Mouse (Mus musculus) embryo, embryonic 11 days (tissue): ENCODE results near the gene Hist1h2an.

Source experiments
- DNase-seq: peaks from one replicate; pipeline ENCODE4 v3.0.0-alpha.2; 2015

The Hist1h2an gene

DNA sequence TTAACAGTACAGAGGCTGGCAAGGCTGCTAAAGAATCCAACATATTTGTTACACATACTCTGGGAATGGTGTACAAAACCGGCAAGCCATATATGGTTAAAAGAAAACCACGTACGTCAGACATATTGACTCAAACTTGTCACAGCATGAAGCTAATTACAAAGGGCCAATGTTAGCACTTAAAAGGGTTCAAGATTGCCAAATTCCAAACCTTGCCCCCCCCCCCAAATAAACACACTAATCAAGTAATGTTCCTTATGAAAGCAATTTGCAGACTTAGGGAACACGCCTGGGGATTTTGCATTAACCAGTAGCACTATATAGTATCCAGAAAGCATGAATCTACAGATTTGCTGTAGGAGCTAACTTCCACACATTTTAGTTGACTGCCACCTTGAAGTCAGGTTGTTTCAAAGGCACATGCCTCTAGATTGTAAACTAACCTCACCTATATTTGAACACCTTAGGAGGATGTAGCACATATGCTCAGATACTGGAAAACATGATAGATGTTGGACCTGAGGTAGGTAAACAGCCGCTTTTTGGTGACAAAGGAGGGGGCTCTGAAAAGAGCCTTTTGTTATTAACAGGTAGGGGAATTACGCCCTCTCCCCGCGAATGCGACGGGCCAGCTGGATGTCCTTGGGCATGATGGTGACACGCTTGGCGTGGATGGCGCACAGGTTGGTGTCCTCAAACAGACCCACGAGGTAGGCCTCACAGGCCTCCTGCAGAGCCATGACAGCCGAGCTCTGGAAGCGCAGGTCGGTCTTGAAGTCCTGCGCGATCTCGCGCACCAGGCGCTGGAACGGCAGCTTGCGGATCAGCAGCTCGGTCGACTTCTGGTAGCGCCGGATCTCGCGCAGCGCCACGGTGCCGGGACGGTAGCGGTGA is 4.4 kb downstream of the Hist1h2an start:
- DNase-seq: peak; percentile 75

DNA sequence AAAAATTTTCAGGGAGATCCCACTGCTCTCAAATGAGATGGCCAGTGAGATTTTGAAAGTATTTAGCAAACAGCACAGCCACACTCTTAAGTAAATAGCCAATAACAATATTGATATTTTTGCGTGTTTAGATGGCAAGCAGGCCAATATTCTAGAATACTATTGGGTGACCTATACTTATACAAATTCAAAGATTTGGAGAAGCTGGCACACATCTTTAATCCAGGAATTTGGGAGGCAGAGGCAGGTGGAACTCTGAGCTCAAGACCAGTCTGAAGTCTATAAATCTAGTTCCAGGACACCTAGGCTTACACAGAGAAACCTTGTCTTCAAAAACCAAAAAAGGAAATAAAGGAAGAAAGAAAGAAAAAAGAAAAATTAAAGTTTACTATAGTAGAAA is 5.4 kb downstream of the Hist1h2an start:
- DNase-seq: no peak

- DNase-seq: peak; percentile 20
Observed at GRCm38 (mm10) chr13:21781021-21781555, 5.9 kb downstream of the Hist1h2an start.

- DNase-seq: peak; percentile 93
Observed at GRCm38 (mm10) chr13:21779767-21780731, 7.0 kb downstream of the Hist1h2an start, which contains the start of gene Hist1h1b. Hist1h1b (minus strand) TSS chr13:21780625.

DNA sequence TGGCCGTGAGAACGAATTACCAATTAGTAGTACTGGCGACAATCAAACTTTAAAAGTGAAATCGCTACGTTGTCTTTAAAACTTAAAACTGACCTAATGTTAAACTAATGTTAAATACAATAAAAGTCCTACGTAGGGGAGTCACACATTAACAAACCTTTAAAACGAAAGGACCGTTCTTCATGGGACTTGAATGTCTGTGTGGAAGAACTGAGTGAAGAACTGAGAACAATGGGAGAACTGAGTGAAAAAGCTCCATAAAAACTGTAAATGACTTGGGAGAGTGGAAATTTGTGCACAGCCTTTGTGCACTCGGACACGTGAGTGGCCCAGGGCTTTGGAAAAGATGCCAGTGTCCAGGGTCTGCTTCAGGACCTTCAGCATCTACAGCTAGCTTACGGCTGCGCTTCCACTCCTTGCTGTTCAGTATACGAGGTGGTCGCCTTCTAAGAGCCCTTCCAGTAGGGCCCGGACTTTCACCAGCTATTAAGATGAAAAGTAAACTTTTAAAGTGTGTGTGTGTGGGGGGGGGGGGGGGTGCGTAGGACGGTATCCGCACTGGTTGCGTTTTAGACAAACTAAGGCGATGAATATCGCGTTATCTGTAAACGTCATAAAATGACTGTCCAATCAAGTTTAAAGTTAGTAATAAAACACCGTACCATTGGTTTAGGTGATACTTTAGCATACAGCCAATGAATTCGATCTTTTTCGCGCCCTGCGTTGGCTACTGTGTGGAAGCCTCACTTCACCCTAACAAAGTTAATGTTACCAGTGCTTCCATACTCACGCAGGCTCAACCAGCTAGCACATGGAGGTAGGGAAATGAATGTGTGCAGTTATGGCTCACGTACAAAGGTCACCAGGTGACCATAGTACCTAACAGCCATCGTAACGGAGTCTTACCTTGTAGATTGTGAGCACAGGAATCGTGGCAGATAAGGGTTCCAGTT is 7.9 kb downstream of the Hist1h2an start:
- DNase-seq: peak; percentile 91

GRCm38 (mm10) chr13:21755707-21756106 is 31.3 kb downstream of the Hist1h2an start:
- no peak for DNase-seq

GRCm38 (mm10) chr13:21754294-21755001 is 32.6 kb downstream of the Hist1h2an start:
- DNase-seq: peak; percentile 64

GRCm38 (mm10) chr13:21753524-21754285 is 33.3 kb downstream of the Hist1h2an start, which contains the start of the genes Hist1h2ak and Hist1h2bn:
Hist1h2ak (minus strand) TSS chr13:21753827.
Hist1h2bn (plus strand) TSS chr13:21754123.
- peak; percentile 91 for DNase-seq

GRCm38 (mm10) chr13:21753051-21753523 is 33.9 kb downstream of the Hist1h2an start:
- no peak for DNase-seq

- no peak for DNase-seq
Observed at GRCm38 (mm10) chr13:21752356-21752755, 34.7 kb downstream of the Hist1h2an start.

DNA sequence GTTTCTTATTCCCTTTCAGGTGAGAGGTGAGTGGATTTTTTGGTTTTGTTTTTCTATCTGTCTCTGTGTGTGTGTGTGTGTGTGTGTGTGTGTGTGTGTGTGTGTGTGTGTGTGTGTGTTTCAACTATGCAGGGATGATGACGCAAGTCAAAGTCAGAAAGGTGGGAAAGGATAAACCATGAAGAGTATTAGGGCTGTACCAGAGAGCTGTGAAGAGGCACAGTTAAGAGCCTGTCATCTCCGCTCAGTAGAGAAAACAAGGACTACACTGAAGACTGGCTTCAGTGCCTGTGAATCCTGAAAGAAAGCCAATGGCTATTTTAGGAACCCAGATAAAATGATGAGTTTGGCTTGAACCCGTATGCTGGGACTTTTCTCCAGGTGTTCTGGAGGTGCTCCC is 35.2 kb downstream of the Hist1h2an start:
- no peak for DNase-seq

- DNase-seq: no peak
Observed at GRCm38 (mm10) chr13:21751417-21751816, 35.6 kb downstream of the Hist1h2an start.

GRCm38 (mm10) chr13:21750159-21751017 is 36.6 kb downstream of the Hist1h2an start, which contains the start of gene Hist1h4k:
Hist1h4k (minus strand) TSS chr13:21750505.
- DNase-seq: peak; percentile 96

GRCm38 (mm10) chr13:21749387-21750158 is 37.4 kb downstream of the Hist1h2an start:
- peak; percentile 57 for DNase-seq

DNA sequence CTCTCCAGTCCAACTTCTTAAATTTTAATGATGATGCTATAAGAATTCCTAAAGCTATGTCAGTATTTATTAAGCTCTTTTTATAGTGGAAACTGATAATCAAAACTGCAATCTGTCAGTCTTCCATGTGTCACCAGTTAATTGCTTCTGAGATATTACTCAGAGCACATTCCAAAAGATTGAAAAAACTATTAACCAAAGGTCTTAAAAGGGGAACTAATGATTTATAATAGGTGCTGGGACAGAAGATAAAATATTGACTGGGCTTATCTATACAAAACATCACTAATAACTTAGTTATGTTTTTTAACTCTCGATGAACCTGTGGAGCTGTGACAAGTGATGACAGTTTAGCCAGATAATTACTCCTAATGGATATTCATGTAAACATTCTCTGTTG is 42.0 kb downstream of the Hist1h2an start:
- no peak for DNase-seq
